Mouse (Mus musculus) small intestine, adult 2 months (tissue): ENCODE results near the gene Runx1. TPM values are rescaled to one million over a fixed set of nuclear protein-coding genes. Genes with fewer than 3 reads are reported as not detected.

Source experiments
- H3K27ac ChIP-seq: fragments of 200-500 bp; 2 replicates; pipeline ENCODE4 v1.5.1; 2012; ENCODE audit warnings: low read depth, low read length, control low read depth, inconsistent platforms; ENCODE audit not compliant: insufficient read depth
- H3K27me3 ChIP-seq: fragments of 200-500 bp; 2 replicates; pipeline ENCODE4 v1.6.1; 2012; ENCODE audit warnings: mild to moderate bottlenecking, moderate library complexity, low read length, inconsistent platforms; ENCODE audit not compliant: control insufficient read depth, insufficient read depth
- H3K36me3 ChIP-seq: fragments of 200-500 bp; 2 replicates; pipeline ENCODE4 v1.6.1; 2012; ENCODE audit warnings: mild to moderate bottlenecking, low read length, control low read depth, inconsistent platforms; ENCODE audit not compliant: control insufficient read depth, insufficient read depth
- H3K4me1 ChIP-seq: fragments of 200-500 bp; 2 replicates; pipeline ENCODE4 v1.6.1; 2012; ENCODE audit warnings: low read length, inconsistent platforms, mixed read lengths; ENCODE audit not compliant: control insufficient read depth, insufficient read depth, insufficient read length
- H3K4me3 ChIP-seq: fragments of 200-500 bp; 2 replicates; pipeline ENCODE4 v1.5.1; 2012; ENCODE audit warnings: low read depth, mild to moderate bottlenecking, control low read depth, inconsistent platforms, low read length, moderate library complexity
- CTCF ChIP-seq: fragments of 200-500 bp; IDR thresholded peaks from 2 replicates; pipeline ENCODE4 v1.5.1; 2012; ENCODE audit warnings: low read depth, mild to moderate bottlenecking, control low read depth, inconsistent platforms, low read length, moderate library complexity, mixed read lengths; ENCODE audit not compliant: insufficient replicate concordance, insufficient read length; ENCODE audit errors: extremely low read depth
- POLR2A ChIP-seq: fragments of 200-500 bp; IDR thresholded peaks from 2 replicates; pipeline ENCODE4 v1.6.1; 2012; ENCODE audit warnings: low read depth, mild to moderate bottlenecking, control low read depth, inconsistent platforms, low read length, moderate library complexity
- WGBS: fragments of 180-500 bp; shearing (Covaris S2); methylation state at CpG from one replicate; pipeline ENCODE4 v1.1.7; 2018; 5-methylcytosine and 5-hydroxymethylcytosine counted together
- polyA plus RNA-seq: library from polyadenylated mRNA; depleted of rRNA; stranded (reverse); fragments of >200 nt; gene quantifications from 2 replicates; pipeline ENCODE4 v1.2.3, GENCODE M21; 2012

Gene Runx1
- polyA plus RNA-seq, 1 experiment = 15.4 TPM

GRCm38 (mm10) chr16:92847762-92848300 lies 21.9 kb upstream of the Runx1 start:
- Histone ChIP-seq H3K27ac (no peak overlapping the region), H3K36me3 (no peaks in the 10 kb centered on the region), H3K4me1 (no peaks in the 10 kb centered on the region), H3K27me3 (no peaks in the 10 kb centered on the region), H3K4me3 (no peak overlapping the region)
- WGBS = 77% methylated on average over 3 of the region's 3 CpGs
- TF ChIP-seq POLR2A (no peak), CTCF (no peak)

DNA sequence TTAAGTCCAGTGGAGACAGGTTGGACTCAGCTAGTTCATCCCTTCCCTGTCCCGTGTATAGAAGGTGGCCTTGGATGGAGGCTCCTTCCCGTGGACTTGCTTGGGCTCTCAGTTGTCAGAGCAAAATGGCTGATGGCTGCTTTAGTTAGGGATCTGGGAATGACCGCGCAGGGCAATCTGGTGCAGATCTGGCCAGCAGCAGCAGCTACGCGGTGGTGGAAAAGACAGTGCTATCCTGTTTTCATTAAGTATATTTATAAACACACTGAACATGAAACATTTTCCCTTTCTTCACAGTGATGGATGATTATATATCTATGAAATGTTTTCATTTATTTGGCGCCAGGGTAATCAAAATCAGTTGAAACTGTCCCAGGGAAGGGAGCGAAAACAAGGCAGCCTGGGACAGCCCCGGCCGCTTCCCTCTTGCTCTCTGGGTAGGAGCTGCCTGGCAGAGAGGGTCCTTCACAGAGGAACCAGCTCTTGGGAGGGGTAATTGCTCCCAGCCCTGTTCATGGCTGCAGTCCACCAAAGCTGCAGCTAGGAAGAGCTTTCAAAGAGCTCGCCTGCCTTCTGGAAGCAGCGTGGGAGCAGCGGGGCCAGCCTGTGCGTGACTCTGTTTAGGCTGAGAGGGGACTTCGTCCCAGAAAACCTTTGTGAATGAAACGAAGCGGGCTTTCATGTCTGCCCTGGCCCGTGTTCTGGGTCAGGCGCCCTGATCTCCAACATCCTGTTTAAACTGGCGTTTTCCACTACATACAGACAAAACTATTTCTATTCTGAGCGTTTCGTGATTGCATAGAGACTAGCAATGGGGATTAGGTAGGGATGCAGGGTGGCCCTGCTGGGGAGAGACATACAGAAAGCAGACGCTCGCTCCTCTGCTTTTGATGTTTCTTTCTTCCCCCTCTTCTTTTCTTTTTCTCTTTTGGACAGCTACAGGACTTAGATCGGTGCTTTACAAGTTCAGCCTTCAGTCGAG lies 19.6 kb upstream of the Runx1 start:
- TF ChIP-seq POLR2A = no peak
- no peak for TF ChIP-seq CTCF
- Histone ChIP-seq H3K4me3 (no peak overlapping the region), H3K36me3 (no peaks in the 10 kb centered on the region), H3K27ac (peak overlapping the region; percentile 64), H3K4me1 (no peaks in the 10 kb centered on the region), H3K27me3 (no peaks in the 10 kb centered on the region)
- 66% methylated on average over 26 of the region's 26 CpGs for WGBS

DNA sequence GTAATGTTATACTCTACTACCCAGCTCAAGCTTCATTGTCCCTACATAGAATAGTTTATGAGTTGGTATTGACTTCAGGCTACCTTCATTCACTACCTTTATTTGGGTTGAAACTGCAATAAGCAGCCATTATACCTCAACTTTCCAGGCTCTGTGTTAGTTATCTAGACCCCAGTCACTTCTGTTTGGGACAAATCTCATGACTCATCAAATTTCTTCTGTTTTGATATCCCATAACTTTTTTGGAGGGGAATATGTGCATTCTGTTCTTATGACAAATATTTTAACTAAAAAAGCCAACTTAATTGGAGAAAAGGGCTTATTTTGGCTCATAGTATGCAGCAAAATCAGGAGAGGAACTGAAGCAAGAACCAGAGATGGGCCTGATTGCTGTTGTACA lies 12.8 kb upstream of the Runx1 start:
- TF ChIP-seq POLR2A = no peak
- no peak for TF ChIP-seq CTCF
- H3K4me3 ChIP-seq = no peak overlapping the region
- no peak overlapping the region for H3K27ac ChIP-seq
- H3K27me3 ChIP-seq = no peaks in the 10 kb centered on the region
- H3K4me1 ChIP-seq = no peaks in the 10 kb centered on the region
- H3K36me3 ChIP-seq = no peaks in the 10 kb centered on the region

DNA sequence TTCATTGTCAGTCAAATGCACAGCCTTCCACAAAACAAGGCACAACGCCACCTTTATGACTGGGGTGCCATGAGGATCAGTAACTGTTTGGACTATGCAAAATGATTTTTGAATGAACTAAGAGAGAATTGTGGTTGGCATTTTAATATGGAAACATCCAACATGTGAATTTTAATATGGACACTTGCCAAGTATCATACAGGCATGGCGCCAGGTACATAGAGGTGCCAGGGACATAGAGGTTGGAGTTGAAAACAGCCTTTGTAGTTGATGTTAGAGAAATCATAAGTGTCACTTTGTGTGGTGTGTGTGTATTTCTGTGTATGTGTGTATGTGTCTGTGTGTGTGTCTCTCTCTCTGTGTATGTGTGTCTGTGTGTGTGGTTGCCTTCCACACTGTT lies 5.4 kb upstream of the Runx1 start:
- TF ChIP-seq POLR2A = no peak
- no peak for TF ChIP-seq CTCF
- Histone ChIP-seq H3K27me3 (no peaks in the 10 kb centered on the region), H3K4me3 (no peak overlapping the region), H3K36me3 (no peaks in the 10 kb centered on the region), H3K27ac (no peak overlapping the region), H3K4me1 (no peaks in the 10 kb centered on the region)
- WGBS = 56% methylated on average over 2 of the region's 2 CpGs

DNA sequence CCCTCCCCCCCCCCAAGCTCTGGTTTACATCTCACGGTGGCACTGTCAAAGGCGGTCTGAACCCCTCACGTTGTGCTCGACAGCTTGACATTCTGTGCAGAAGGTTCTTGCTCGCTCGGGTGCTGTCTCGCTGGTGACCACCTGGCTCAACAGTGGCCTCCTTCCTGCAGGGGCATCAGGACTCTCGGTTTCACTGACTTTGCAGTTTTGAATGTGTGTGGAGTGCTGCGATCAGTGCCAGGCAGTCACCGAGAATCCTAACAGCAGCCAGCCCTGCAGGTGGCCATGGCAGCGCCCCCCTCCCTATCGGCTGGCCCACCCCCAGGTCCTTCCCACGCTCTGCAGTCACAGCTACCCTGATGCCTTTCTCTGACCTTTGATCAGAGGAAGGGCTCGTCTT lies 4.5 kb upstream of the Runx1 start:
- Histone ChIP-seq H3K4me3 (no peak overlapping the region), H3K4me1 (no peaks in the 10 kb centered on the region), H3K27ac (no peak overlapping the region), H3K27me3 (no peaks in the 10 kb centered on the region), H3K36me3 (no peaks in the 10 kb centered on the region)
- TF ChIP-seq CTCF (no peak), POLR2A (no peak)
- 60% methylated on average over 14 of the region's 14 CpGs for WGBS

DNA sequence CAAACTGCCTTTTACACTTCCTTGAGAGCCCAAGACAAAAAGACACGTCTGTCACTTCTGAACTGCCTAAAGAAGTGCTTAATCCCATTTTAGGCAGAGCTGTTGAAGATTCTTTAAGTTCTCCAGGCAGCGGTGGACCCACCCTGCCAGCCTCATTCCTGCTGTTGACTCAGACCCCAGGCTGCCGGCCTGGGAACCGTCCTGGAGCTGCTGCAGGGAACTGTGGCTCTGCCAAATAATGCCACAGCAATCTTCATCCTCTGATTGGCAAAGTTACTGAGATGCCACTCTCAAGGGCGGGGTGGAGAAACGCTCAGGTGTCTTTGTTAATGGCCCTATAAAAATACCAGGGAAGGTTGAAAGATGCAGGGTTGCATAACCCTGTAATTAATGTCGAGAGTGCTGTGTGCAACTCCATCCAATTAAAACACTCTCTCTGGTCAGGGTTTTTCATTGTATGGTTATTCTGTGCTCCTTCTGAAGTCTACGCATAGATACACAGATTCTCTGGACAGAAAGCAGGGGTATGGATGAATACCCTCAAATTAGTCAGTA lies 2.4 kb upstream of the Runx1 start:
- Histone ChIP-seq H3K4me1 (no peaks in the 10 kb centered on the region), H3K36me3 (no peaks in the 10 kb centered on the region), H3K27me3 (no peaks in the 10 kb centered on the region), H3K27ac (no peak overlapping the region), H3K4me3 (no peak overlapping the region)
- WGBS = 36% methylated on average over 8 of the region's 8 CpGs
- no peak for TF ChIP-seq CTCF

DNA sequence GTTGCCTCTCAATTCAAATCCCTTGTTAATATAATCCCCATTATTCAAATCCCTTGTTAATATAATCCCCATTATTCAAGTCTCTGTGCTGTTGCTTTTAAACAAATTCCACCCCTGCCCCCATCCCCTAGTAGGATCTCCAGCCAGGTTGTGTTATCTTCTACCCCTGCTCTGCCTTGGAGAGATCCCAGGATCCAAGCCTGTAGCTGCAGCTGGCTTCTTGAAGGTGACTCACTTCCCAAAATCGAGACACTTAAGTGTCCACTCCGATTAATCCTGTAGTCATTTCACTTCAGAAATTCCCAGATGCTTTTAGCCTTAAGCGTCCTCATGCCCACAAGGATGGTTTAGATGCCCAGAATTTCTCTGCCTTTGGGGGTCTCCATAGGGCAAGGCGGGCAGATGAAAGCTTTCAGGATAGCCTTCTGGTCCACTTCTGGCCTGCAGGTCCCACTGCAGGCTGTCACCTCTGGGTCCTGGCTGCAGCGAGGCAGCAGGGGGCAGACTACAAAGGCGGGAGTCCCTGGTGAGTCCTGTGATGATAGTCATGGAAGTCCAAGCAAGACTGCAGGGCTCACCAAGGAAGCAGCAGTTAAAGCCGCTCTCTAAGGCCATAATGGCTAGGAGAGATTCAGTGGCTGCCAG lies 1.8 kb upstream of the Runx1 start:
- 52% methylated on average over 7 of the region's 7 CpGs for WGBS

More for the DNA sequence above, 1.8 kb upstream of the Runx1 start:
- peaks cover 2% of the 10 kb centered on the region; the same call in 1 of the 2 replicates for H3K4me1 ChIP-seq
- no peak overlapping the region for H3K4me3 ChIP-seq
- no peaks in the 10 kb centered on the region for H3K27me3 ChIP-seq
- TF ChIP-seq CTCF (peak; percentile 40; the same call in 1 of the 2 replicates), POLR2A (no peak)
- no peaks in the 10 kb centered on the region for H3K36me3 ChIP-seq
- H3K27ac ChIP-seq = no peak overlapping the region
